Mouse (Mus musculus): ENCODE data around the gene Klhdc3.
A peak's percentile ranks its signal among the peaks of the same experiment; 100 is the strongest.

The Klhdc3 gene

DNA sequence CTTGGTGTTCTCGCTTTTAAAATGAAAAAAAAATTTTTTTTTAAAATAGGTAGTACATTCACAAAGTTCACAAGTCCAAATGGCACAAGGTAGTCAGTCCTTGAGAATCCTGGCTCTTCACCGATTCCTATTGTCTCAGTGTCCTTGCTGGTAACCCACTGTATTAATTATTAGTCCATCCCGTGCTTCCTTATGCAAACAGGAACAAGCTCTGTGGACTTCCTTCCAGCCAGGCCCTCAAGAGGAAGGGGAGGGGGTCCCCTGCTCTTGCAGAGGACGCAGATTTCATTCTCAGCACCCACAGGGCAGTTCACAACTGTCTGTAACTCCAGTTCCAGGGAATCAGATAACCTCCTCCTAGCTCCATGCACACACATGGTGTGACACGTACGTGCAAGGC lies 24.7 kb downstream of the Klhdc3 start:
- no peak for DNase-seq (ENCODE audit: low spot score)

- DNase-seq (ENCODE audit: low spot score), result no peak
Observed at GRCm38 (mm10) chr17:46651755-46652547, 28.8 kb downstream of the Klhdc3 start.

GRCm38 (mm10) chr17:46651292-46651691 lies 29.4 kb downstream of the Klhdc3 start:
- no peak for DNase-seq (ENCODE audit: low spot score)

DNA sequence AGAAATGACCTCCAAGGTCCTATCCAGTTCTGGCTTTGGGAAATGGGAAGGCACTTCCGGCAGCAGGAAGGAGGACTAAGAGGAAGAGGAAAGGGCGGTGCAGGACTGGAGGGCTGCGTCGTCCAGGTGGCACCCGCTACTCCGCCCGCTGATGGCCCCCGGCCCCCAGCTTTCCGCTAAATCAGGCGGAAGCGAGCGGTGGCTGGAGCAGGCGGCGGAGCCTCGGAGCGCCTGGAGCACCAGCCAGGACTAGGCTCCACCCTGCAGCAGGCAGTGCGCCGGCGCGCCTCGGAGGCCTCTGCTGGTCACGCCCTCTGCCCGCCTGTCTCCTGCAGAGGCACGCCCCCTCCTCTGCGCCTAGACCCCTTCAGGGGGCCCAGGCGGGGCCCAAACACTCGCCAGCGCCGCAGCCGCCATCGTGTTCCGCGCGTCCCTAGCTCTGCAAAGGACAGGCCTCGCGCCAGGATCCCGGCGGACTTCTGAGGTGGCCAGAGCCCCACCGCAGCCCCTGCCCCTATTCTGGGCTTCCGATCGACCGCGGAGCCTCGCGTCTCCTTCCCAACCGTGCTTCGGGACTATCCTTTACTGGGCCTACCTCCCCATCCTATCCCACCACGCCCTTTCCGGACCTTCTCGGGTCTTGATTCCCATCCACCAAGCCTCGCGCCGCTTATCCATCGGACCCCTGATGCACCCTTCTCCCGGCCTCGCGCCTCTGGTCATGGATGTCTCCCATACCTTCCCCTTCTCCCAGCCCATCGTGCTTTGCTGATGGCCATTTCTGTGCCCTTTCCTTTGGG lies 30.3 kb downstream of the Klhdc3 start, which contains the start of gene Cul7:
Cul7 (plus strand) TSS at position 106 of the 800 bp plus-strand sequence.
- peak; percentile 87 for DNase-seq (ENCODE audit: low spot score)

- DNase-seq (ENCODE audit: low spot score), result no peak
Observed at GRCm38 (mm10) chr17:46649811-46650210, 30.9 kb downstream of the Klhdc3 start.

DNA sequence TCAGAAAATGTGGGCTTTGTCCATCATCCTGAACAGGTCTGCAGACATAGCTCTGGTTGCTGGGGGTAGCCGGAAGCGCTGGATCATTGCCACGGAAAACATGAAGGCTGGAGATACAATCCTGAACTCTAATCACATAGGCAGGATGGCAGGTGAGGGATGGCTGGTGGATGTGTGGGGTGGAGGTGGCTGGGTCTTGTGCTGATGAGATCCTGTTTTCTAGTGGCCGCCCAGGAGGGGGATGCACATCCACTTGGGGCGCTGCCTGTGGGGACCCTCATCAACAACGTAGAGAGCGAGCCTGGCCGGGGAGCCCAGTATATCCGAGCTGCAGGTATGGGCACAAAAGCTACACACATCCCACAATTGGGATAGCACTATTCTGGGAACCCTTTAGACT lies 32.3 kb downstream of the Klhdc3 start:
- no peak for DNase-seq (ENCODE audit: low spot score)

- DNase-seq (ENCODE audit: low spot score), result no peak
Observed at GRCm38 (mm10) chr17:46647279-46647678, 33.4 kb downstream of the Klhdc3 start.

GRCm38 (mm10) chr17:46646322-46646662 lies 34.4 kb downstream of the Klhdc3 start:
- DNase-seq (ENCODE audit: low spot score), result no peak

- peak; percentile 97 for DNase-seq (ENCODE audit: low spot score)
Observed at GRCm38 (mm10) chr17:46645561-46646321, 35.0 kb downstream of the Klhdc3 start, which contains the start of the genes Klc4 and Mrpl2. TSS of gene Klc4 (minus strand) at chr17:46646022. TSS of gene Mrpl2 (plus strand) at chr17:46646229.

DNA sequence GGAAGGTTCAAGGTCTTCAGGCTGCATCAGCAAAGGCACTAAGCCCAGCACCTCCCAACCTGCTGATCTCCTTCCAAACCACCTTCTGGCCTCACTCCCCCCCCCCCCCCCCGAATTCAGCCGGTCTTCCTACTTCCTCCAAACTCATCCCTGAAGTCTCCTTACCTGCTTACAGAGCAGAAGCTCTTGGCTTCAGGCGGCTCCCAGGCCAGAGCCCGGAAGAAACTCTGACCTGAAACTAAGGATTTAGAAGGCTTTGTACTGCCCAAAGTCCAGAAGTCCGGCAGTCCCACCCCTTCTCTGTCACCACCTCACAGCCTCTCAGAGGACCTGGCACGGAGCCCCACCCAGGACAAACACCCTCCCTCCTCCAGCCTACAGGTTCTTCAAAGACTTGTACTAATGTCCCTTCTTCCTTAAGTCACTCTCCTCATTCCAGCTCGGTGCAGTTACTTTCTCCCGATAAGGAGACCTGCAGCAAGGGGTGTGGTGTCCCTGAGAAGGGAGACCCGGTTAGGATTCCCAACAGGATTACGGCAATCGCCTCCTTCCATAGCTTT lies 35.7 kb downstream of the Klhdc3 start:
- no peak for DNase-seq (ENCODE audit: low spot score)

- no peak for DNase-seq (ENCODE audit: low spot score)
Observed at GRCm38 (mm10) chr17:46644152-46644805, 36.4 kb downstream of the Klhdc3 start.

DNA sequence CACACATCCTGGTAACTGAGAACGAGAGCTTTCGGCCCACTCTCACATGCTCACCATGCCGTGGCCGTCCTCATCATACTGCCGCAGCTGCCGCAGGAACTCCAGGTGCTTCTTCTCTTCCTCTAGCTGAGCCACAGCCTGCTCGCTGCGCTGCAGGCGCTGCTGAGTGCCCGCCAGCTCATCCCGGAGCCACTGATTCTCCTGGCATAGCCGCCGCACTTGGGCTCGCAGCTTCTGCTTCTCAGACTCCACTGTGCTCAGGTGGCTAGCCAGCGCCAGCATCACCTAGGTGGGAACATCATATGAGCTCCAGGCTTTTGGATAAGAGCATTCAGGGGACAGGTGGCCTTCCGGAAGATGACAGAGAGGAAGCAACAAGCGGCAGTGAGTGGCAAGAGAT lies 38.7 kb downstream of the Klhdc3 start:
- no peak for DNase-seq (ENCODE audit: low spot score)

- DNase-seq (ENCODE audit: low spot score), result no peak
Observed at GRCm38 (mm10) chr17:46639929-46640328, 40.8 kb downstream of the Klhdc3 start.

DNA sequence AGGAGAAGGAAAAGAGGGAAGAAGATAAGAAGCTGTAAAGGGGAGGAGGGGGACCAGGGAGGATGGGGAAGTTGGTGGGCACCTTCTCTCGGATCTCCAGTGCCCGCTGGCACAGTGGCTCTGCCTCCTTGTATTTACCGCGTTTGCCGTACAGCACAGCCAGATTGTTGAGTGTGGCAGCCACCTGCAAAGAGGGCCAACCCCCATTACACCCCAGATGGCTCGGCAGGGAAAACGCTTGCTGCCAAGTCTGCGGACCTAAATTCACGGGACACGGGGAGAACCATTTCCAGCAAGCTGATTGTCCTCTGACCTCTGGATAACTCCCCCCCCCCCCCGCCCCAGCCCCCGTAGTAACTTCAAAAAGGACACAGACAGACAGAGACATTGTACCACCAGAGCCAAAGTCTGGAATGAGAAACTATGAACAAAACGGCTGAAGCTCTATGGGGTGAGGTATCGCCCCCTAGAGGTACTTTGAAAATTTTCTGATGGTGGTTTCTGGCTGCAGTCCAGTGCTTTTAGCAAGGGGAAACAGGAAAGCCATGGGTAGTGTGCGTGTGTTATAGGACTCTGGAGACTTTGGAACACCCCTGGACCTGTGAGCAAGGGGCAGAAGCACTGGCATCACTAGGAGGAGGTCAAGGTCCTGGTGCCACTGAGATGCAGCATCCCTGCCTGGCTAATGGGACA lies 43.7 kb downstream of the Klhdc3 start:
- no peak for DNase-seq (ENCODE audit: low spot score)

DNA sequence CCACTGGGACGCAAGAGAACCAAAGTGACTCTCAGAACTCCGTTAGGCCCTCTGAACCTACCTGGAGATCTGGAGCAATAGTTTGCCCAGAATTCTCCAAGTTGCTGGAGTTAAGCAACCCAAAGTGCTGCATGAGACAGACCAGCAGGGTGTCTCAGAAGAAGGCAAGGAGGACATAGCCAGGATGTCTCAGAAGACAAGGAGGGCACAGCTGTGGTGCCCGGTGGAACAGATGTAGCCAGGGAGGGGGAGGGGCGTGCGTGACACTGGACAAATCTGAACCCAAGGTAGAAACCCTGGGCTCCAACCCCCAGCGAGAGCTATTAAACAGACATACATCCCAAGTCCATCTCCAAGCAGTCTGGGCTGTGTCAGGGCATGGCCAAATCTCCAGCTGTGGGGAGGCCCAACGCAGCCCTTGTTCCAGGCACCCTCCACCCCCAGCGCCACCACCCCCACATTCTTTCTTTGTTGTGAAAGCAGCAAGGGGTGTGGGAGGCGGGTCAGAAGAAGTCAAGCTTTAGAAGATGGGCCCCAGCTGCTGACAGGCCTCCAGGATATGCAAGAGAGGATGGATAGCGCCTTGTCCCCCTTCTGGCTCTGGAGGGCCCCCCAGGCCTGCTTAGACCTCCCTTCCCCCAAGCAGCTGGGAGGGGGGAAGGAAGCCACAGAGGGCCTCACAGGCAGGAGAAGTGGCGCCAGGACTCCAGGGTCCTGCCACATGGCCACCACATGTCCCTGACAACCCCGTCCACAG lies 50.9 kb downstream of the Klhdc3 start:
- DNase-seq (ENCODE audit: low spot score), result no peak

DNA sequence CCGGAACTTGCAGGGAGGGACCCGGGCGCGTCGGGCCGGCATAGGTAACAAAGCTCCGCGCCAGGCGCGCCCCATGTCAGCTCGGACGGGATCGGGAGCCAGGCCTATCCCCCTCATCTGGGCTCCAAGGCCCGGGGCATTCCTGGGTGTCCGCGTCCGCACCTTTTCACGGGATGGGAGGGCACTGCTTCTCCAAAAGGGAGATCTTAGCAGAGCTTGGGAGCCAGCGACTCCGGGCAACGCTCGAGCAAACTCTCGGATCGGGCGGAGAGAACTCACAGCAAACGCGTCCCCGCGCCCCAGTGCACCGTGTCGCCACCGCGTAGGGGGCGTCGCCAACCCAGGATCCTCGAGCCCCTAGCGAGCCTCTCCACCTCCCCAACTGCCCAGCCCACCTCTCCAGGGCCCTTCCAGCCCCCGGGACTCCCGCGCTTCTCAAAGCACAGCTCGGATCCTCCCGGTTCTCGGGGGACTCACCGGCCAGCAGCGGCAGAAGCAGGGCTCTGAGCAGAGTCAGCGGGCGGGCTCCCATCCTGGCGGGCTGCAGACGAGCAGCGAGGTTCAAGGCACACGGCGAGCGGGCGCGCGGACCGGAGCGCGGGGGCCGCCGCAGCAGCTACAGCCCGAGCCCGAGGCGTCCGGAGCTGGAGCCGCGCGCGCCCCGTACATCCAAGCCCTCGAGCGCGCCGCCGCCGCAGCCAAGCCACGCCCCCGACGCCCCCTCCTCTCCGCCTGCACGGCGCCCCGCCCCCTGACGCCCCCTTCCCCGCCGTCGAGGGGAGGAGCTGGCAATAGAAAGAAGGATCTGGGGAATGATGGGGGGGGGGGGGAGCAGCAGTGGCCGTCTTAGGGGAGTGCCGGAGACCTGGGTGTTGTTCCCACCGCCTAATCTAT lies 51.7 kb downstream of the Klhdc3 start, which contains the start of gene Ptk7:
Ptk7 (minus strand) TSS at position 714 of the 894 bp plus-strand sequence.
- DNase-seq (ENCODE audit: low spot score), result no peak

DNA sequence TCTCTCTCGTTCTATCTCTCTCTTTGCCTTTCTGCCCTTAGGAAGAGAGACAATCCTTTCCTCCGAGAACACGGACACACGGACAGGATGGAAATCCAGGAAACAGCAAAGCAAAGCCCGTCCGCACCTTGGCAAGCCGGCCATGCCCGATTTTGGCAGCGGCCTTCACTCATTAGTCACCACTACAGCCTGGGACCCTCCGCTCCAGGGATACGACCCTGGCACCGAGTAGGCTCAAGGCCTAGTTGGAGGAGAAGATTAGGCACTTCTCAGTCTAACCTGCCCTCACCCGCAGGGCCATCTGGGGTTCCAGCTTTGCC lies 52.3 kb downstream of the Klhdc3 start:
- no peak for DNase-seq (ENCODE audit: low spot score)

DNA sequence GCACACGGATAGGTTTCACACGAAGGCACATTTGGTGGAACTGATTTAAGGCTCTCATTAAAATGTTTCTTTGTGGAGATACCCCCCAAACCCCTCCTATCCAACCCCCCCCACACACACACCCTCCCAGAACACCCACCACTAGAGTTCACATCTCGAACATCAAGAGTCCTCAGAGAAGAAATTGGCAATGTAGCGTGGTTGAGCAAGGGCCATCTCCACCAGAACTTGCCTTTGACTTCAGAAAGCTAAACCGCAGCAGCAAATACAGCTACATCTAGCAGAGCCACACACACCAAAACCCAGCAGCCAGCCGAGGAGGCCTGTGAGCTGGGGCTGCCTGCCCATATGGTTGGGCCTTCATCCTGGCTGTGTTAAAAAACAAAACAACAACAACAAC lies 53.3 kb downstream of the Klhdc3 start:
- DNase-seq (ENCODE audit: low spot score), result no peak

GRCm38 (mm10) chr17:46624598-46624997 lies 56.1 kb downstream of the Klhdc3 start:
- DNase-seq (ENCODE audit: low spot score), result no peak

Measured in left cerebral cortex, adult 11 months (tissue).